Mouse (Mus musculus) testis, postnatal 10 days (tissue): Measurements from ENCODE around the gene A730061H03Rik.

Experiments
- DNase-seq: peaks from one replicate; pipeline ENCODE4 v3.0.0; 2021; ENCODE audit warnings: low spot score

A730061H03Rik gene

GRCm38 (mm10) chr14:55581981-55582681 lies 21.9 kb upstream of the A730061H03Rik start:
- no peak for DNase-seq

DNA sequence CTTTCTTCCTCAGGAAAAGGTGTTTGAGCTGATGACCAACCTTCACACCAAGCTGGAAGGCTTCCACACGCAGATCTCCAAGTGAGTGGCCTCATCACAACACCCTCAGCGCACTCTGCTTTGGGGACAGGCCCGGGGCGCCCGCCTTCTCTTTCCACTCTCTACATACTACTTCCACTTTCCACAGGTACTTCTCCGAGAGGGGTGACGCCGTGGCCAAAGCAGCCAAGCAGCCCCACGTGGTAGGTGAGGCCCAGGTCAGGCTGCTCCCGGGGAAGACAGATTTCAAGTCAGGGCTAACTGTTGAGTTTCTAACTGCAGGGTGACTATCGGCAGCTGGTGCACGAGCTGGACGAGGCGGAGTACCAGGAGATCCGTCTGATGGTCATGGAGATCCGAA lies 20.5 kb upstream of the A730061H03Rik start:
- DNase-seq = no peak

GRCm38 (mm10) chr14:55579511-55580496 lies 19.6 kb upstream of the A730061H03Rik start:
- no peak for DNase-seq

DNA sequence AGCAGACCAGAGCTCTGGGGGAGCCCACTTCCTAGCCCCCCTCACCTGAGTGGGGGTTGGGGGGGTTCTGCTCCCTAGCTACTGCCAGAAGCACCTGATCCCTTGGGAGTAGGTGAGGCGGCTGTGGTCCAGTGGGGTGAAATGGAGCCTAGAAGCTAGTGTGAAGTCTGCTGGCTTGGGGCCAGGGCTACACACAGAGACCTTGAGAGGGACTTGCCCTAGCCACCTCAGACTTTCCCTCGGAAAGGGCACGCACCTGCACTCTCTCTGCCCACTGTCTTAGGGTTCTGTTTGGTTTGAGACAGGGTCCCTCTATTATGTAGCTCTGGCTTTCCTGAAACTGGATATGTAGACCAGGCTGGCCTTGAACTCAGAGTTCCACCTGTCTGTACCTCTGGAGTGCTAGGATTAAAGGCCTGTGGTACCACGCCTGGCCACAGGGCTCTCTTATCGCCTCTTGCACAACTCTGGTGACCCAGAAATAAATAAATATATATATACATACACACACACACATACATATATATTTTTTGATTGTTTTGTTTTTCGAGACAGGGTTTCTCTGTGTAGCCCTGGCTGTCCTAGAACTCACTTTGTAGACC lies 18.6 kb upstream of the A730061H03Rik start:
- DNase-seq = peak; percentile 84

GRCm38 (mm10) chr14:55577871-55578667 lies 17.9 kb upstream of the A730061H03Rik start, which contains the start of gene Psme1:
Psme1 (plus strand) TSS chr14:55578123.
- peak; percentile 85 for DNase-seq

GRCm38 (mm10) chr14:55576376-55576775 lies 16.2 kb upstream of the A730061H03Rik start:
- DNase-seq = peak; percentile 70

- no peak for DNase-seq
Observed at GRCm38 (mm10) chr14:55575711-55576110, 15.5 kb upstream of the A730061H03Rik start.

GRCm38 (mm10) chr14:55575302-55575701 lies 15.1 kb upstream of the A730061H03Rik start, which contains the start of gene Fitm1:
Fitm1 (plus strand) TSS chr14:55575617.
- DNase-seq = no peak

DNA sequence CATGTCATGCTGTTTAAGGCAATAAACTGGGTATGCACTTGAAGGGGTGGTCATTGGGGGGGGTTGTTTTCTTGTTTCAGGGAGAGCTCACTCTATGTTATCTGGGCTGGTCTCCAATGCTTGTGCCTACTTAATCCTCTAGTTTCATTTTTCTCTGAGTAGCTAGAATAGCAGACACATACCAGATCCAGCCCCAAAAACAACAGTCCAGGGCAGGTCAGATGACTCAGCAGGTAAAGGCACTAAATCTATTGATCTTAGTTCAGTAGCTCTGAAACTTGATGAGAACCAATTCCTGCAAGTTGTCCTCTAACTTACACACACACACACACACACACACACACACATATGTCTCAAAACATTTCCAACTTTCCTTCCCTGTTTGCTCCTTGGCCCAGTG lies 11.6 kb upstream of the A730061H03Rik start:
- no peak for DNase-seq

GRCm38 (mm10) chr14:55570588-55570987 lies 10.4 kb upstream of the A730061H03Rik start:
- no peak for DNase-seq

DNA sequence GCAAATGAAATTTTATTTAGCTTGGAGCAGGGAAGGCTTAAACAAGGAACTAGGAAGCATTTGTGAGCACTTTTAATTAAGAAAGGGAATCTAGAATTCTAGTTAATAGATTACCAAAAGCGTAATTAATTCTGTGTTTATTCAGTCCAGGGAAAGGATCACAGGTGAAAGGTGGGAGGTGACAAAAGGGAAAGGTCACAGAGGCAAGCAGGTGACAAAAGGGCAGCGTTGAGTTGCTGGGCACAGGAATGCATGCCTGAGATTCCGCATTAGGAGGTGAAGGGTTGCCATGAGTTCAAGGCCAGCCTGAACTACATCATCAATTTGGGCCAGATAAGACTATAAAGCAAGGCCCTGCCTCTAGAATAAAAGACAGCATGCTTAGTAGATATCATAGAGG lies 7.3 kb upstream of the A730061H03Rik start:
- DNase-seq = no peak

GRCm38 (mm10) chr14:55565748-55566147 lies 5.5 kb upstream of the A730061H03Rik start:
- DNase-seq = no peak

GRCm38 (mm10) chr14:55563249-55563648 lies 3.0 kb upstream of the A730061H03Rik start:
- DNase-seq = no peak

- no peak for DNase-seq
Observed at GRCm38 (mm10) chr14:55561860-55562259, 1.7 kb upstream of the A730061H03Rik start.

- peak; percentile 90 for DNase-seq
Observed at GRCm38 (mm10) chr14:55559799-55560201, 406 bp downstream of the A730061H03Rik start, which contains the start of gene Dcaf11. Dcaf11 (plus strand) TSS chr14:55560006.

- DNase-seq = no peak
Observed at GRCm38 (mm10) chr14:55558740-55559448, 1.3 kb downstream of the A730061H03Rik start.

DNA sequence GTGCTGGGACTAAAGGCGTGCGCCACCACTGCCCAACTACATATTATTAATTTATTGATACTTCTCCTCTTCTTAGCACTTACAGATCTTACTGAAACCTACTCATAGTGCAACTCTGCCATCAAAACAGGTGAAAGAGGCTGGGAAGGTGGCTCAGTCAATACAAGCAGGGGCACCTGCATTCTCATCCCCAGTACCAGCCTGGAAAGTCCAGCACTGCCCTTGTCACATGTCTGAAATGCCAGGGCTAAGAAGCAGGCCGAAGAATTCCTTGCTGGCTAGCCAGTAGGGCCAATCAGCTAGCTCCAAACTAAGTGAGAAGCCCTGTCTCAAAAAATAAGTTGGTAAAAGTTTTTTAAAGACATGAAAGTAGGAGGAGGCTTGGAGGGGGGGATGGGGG lies 2.6 kb downstream of the A730061H03Rik start:
- no peak for DNase-seq

DNA sequence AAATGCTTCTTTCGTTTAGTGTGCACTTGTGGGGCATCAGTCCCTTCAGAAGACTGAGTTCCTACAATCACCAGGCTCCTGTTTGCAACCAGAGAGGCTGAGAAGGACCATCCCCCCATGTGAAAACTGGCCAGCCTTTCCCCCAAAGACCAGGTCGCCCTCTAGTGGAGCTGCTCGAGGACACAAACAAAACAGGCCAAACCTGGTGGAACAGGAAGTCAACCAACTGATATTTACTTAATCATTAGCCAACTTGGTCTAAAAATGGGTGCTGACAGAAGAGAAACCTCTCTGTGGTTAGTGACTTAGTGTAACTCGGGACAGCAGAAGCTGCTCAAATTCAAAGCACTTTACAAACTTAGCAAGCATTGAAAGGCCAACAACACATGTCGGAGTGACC lies 3.2 kb downstream of the A730061H03Rik start:
- DNase-seq = peak; percentile 91

GRCm38 (mm10) chr14:55555788-55556187 lies 4.4 kb downstream of the A730061H03Rik start:
- DNase-seq = no peak

DNA sequence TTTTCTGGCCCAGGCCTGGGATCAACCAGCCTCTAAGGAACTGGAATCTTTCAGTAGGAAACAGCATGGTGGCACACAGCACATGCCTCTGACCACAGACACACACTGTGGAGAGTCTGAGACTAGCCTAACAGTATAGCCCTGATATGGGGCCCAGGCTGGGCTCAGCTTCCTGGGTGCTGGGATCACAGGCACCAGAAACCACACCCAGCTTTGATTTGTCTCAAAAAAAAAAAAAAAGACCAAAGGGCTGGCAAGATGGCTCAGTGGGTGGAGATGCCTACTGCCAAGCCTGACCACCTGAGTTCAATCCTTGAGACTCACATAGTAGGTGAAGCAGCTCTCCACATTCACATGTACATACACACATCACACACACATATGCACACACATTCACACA lies 5.6 kb downstream of the A730061H03Rik start:
- DNase-seq = no peak

GRCm38 (mm10) chr14:55551794-55552193 lies 8.4 kb downstream of the A730061H03Rik start:
- DNase-seq = no peak
